8 mouse cellular contexts compared by ENCODE assay signal in the genomic region with DNA sequence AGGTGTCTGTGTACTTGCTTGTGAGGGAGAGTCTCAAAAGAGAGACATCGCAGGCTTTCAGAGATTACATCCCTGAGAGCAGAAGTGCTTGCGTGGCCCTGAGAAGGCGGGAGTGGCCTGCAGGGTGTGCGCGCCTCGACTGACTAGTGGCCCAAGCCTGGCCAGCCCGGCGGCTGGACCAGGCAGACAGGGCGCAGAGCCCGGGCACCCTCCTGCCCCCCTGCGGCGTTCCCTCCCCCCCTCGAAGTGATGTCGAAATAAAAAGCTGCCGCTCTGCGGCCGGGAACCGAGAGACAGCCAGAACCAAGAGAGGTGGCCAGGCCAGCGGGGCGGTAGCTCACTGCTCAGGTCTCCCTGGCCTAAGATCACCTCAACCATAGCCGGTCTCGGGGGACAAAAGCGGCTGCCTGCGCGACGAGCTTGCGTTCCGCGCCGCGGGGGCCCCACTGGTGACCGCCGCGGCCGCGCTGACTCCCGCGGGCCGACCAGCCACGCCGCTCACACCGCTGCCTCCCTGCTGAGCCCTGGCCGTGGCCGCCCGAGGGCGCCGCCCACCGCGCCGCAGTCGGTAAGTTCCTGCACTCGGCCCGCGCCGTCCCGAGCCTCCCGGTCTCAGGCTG. TPM values are rescaled to one million over a fixed set of nuclear protein-coding genes. Genes with fewer than 3 reads are reported as not detected.
DNase-seq lines count a peak whose midpoint lies in the region; ATAC-seq and TF ChIP-seq lines count a peak whose summit lies in the region.

A gene (plus strand): TSS at position 459 of the 620 bp plus-strand sequence.

- peak within 1 kb of the TSS; percentile 77 for H3K4me2 ChIP-seq in embryonic facial prominence, embryonic 14.5 days (ENCODE audit: low read depth, low read length)

- no peaks in the 10 kb centered on the region for H3K9me3 ChIP-seq in embryonic facial prominence, embryonic 14.5 days (ENCODE audit: control insufficient read depth, low read length)

- peak within 1 kb of the TSS; percentile 66 for H3K9ac ChIP-seq in embryonic facial prominence, embryonic 14.5 days (ENCODE audit: low read depth, low read length)

- no peaks in the 10 kb centered on the region for H3K36me3 ChIP-seq in kidney, adult 2 months (ENCODE audit: control insufficient read depth, insufficient read depth, low read length)
- no peaks in the 10 kb centered on the region for H3K36me3 ChIP-seq in embryonic facial prominence, embryonic 14.5 days (ENCODE audit: control insufficient read depth, insufficient read depth, low read length)

- no peak for ATAC-seq in embryonic facial prominence, embryonic 14.5 days (ENCODE audit: low read depth)

- H3K4me3 ChIP-seq in kidney, adult 2 months (ENCODE audit: insufficient read depth, low read depth, low read length) = peak within 1 kb of the TSS; percentile 48
- peak within 1 kb of the TSS; percentile 51 for H3K4me3 ChIP-seq in embryonic facial prominence, embryonic 14.5 days (ENCODE audit: low read depth, low read length)

- no peak; the same call in 1 of the 2 replicates for TF ChIP-seq CTCF in kidney, adult 2 months (conservative IDR thresholded peaks at IDR 0.05; ENCODE audit: insufficient read depth, insufficient read length, low read depth, low read length)

- DNase-seq in kidney, adult 2 months = peak; percentile 64
- DNase-seq in kidney, adult 8-10 months = no peak
- no peak for DNase-seq in embryonic facial prominence, embryonic 14.5 days (ENCODE audit: low spot score)
- peak; percentile 58 for DNase-seq in heart, postnatal 4 days
- DNase-seq in liver = peak; percentile 38
- peak; percentile 70 for DNase-seq in neural tube, embryonic 10.5 days (ENCODE audit: extremely low spot score, low spot score)
- no peak for DNase-seq in cerebellum, postnatal 14 days
- no peak for DNase-seq in ovary, postnatal 10 days (ENCODE audit: low spot score)

- peaks cover 1% of the 10 kb centered on the region; the same call in 1 of the 2 replicates for H3K27me3 ChIP-seq in kidney, adult 2 months (replicated peaks; ENCODE audit: control insufficient read depth, insufficient read depth, low read length)
- H3K27me3 ChIP-seq in embryonic facial prominence, embryonic 14.5 days (replicated peaks; ENCODE audit: control insufficient read depth, insufficient read depth, low read length) = peaks cover 99% of the 10 kb centered on the region

- no peak for TF ChIP-seq POLR2A in kidney, adult 2 months (IDR thresholded peaks at IDR 0.05; ENCODE audit: low read depth, low read length)

- whole genome bisulfite sequencing in kidney, adult 2 months = 4% methylated on average over 57 of the region's 57 CpGs
- 2% methylated on average over 15 of the region's 57 CpGs for WGBS in embryonic facial prominence, embryonic 14.5 days

- H3K27ac ChIP-seq in kidney, adult 2 months (ENCODE audit: insufficient read depth, low read depth, low read length) = no peak within 1 kb of the TSS
- 0 out of 2 replicates have a peak within 1 kb of the TSS, but pooled peaks have one; percentile 31 for H3K27ac ChIP-seq in embryonic facial prominence, embryonic 14.5 days (replicated peaks; ENCODE audit: low read depth, low read length)

- no peaks in the 10 kb centered on the region for H3K4me1 ChIP-seq in kidney, adult 2 months (ENCODE audit: control insufficient read depth, insufficient read depth, low read length)
- H3K4me1 ChIP-seq in embryonic facial prominence, embryonic 14.5 days (ENCODE audit: control insufficient read depth, insufficient read depth, low read length) = peaks cover 20% of the 10 kb centered on the region

RNA-seq across cellular contexts. Expression of the gene that starts here (rescaled TPM):
- polyA plus RNA-seq in kidney, adult 2 months (2012; rRNA removed) = 36.9 and 37.4 TPM in 2 replicates
- polyA plus RNA-seq in embryonic facial prominence, embryonic 14.5 days (2014; fragmentation: Nextera tagmentation; extraction: Ambion mirVana) = 27.1 and 31.6 TPM in 2 replicates
- 10 to 100 TPM; 15.2 to 16.8 TPM for total RNA-seq in heart, postnatal 4 days (2021)

Comparison
In these comparisons a context has a peak if more than half of its experiments do, and no peak if none do; other contexts are left out.
1. DNase-seq: peak in kidney, adult 2 months (single experiment), heart, postnatal 4 days (single experiment), liver (single experiment) and neural tube, embryonic 10.5 days (single experiment); none in kidney, adult 8-10 months (0 of 2), embryonic facial prominence, embryonic 14.5 days (single experiment), cerebellum, postnatal 14 days (0 of 2) and ovary, postnatal 10 days (single experiment).